Mouse (Mus musculus): ENCODE results near the gene Golga5.

- TF ChIP-seq CTCF (conservative IDR thresholded peaks at IDR 0.05; ENCODE audit: low read length): no peak
- no peak for TF ChIP-seq POU5F1 (IDR thresholded peaks at IDR 0.05; ENCODE audit: borderline replicate concordance, low read length)
These were observed 52.9 kb downstream of the Golga5 start for GRCm38 (mm10) chr12:102521777-102522319.
